Mouse (Mus musculus) E14TG2a.4 (cell line): ENCODE measurements around the gene Trip11.

Source experiments
- H3K27me3 ChIP-seq: 2 replicates; pipeline ENCODE4 v1.6.1; 2014; ENCODE audit warnings: low read length, control low read depth; ENCODE audit not compliant: insufficient read depth
- H3K36me3 ChIP-seq: 2 replicates; pipeline ENCODE4 v1.6.1; 2014; ENCODE audit warnings: low read length, control low read depth; ENCODE audit not compliant: insufficient read depth
- H3K4me1 ChIP-seq: replicated peaks from 2 replicates; pipeline ENCODE4 v1.6.1; 2014; ENCODE audit warnings: low read depth, low read length, control low read depth
- H3K4me3 ChIP-seq: replicated peaks from 2 replicates; pipeline ENCODE4 v1.5.1; 2014; ENCODE audit warnings: mild to moderate bottlenecking, low read length
- H3K9me3 ChIP-seq: 2 replicates; pipeline ENCODE4 v1.6.1; 2014; ENCODE audit warnings: low read length, control low read depth
- CTCF ChIP-seq: conservative IDR thresholded peaks from 2 replicates; pipeline ENCODE4 v1.5.1; 2014; ENCODE audit warnings: low read length
- NANOG ChIP-seq: IDR thresholded peaks from 2 replicates; pipeline ENCODE4 v1.6.1; 2014; ENCODE audit warnings: borderline replicate concordance, low read length, mixed read lengths
- POU5F1 ChIP-seq: IDR thresholded peaks from 2 replicates; pipeline ENCODE4 v1.6.1; 2014; ENCODE audit warnings: low read length, borderline replicate concordance

Gene Trip11

DNA sequence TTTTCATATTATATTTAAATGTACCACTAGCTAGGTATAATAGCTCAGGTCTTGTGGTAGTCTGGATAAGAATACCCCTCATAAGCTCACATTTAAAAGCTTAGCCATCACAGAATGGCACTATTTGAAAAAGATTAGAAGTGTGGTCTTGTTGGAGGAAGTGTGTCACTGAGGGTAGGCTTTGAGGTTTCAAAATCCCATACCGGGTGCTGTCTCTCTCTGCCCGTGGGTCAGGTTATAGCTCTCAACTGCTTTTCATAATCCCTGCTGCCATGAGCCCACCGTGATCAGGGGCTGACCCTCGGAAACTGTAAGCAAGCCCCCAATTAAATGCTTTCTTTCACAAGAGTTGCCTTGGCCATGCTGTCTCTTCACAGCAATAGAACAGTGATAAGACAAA lies 8.2 kb downstream of the Trip11 start:
- H3K4me1 ChIP-seq = no peaks in the 10 kb centered on the region
- H3K36me3 ChIP-seq = peaks cover 17% of the 10 kb centered on the region
- no peak overlapping the region for H3K4me3 ChIP-seq
- TF ChIP-seq NANOG (no peak), CTCF (no peak), POU5F1 (no peak)
- H3K27me3 ChIP-seq = no peaks in the 10 kb centered on the region
- no peaks in the 10 kb centered on the region for H3K9me3 ChIP-seq

DNA sequence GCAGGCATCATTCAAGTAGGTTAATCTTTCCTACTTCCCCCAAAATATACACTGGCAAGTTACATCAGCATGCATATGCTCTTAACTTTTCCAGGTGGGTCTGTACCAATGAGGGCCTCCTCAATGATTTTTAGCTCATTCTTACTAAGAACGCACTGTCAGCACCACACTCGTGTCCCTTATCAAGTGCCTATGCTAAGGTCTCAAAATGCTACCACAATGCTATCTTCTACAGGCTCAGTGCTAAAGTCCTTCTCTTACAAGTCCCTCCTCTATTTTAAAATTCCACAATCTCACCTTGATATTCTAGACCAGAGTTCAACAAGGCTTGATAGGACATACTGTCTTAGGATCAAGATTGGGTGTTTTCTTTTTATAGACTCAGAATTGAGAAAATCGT lies 8.9 kb downstream of the Trip11 start:
- no peaks in the 10 kb centered on the region for H3K4me1 ChIP-seq
- no peak overlapping the region for H3K4me3 ChIP-seq
- TF ChIP-seq CTCF = no peak
- H3K36me3 ChIP-seq = peaks cover 16% of the 10 kb centered on the region
- no peaks in the 10 kb centered on the region for H3K27me3 ChIP-seq
- no peaks in the 10 kb centered on the region for H3K9me3 ChIP-seq

GRCm38 (mm10) chr12:101899671-101900245 lies 13.3 kb downstream of the Trip11 start:
- Histone ChIP-seq H3K36me3 (peaks cover 7% of the 10 kb centered on the region), H3K27me3 (no peaks in the 10 kb centered on the region), H3K4me1 (no peaks in the 10 kb centered on the region; the same call in 1 of the 2 replicates), H3K9me3 (no peaks in the 10 kb centered on the region), H3K4me3 (no peak overlapping the region)
- TF ChIP-seq NANOG (no peak), POU5F1 (no peak), CTCF (no peak)

GRCm38 (mm10) chr12:101898966-101899365 lies 14.1 kb downstream of the Trip11 start:
- no peak overlapping the region for H3K4me3 ChIP-seq
- no peaks in the 10 kb centered on the region; the same call in 1 of the 2 replicates for H3K4me1 ChIP-seq
- TF ChIP-seq NANOG (no peak), CTCF (no peak), POU5F1 (no peak)
- no peaks in the 10 kb centered on the region for H3K9me3 ChIP-seq
- peaks cover 10% of the 10 kb centered on the region for H3K36me3 ChIP-seq
- H3K27me3 ChIP-seq = no peaks in the 10 kb centered on the region

DNA sequence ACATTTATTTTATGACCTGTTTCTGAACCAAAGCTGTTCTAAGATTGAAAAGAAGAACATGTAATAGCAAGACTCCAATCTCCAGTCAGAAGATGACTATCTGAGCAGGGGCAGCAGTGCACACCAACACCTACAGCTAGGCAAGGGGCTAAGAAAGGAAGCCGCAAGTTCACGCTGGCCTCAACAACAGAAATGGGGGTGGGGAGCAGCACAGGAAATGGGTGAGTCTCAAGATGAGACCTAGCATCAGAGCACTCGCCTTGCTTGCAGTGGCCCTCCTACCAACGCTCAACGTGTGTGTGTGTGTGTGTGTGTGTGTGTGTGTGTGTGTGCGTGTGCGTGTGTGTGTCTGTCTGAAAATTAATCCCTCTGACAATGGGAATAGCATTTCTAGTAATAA lies 16.0 kb downstream of the Trip11 start:
- no peaks in the 10 kb centered on the region for H3K9me3 ChIP-seq
- TF ChIP-seq POU5F1 (no peak), NANOG (no peak), CTCF (no peak)
- no peak overlapping the region for H3K4me3 ChIP-seq
- H3K36me3 ChIP-seq = peaks cover 18% of the 10 kb centered on the region
- no peaks in the 10 kb centered on the region for H3K27me3 ChIP-seq
- no peaks in the 10 kb centered on the region; the same call in 1 of the 2 replicates for H3K4me1 ChIP-seq

DNA sequence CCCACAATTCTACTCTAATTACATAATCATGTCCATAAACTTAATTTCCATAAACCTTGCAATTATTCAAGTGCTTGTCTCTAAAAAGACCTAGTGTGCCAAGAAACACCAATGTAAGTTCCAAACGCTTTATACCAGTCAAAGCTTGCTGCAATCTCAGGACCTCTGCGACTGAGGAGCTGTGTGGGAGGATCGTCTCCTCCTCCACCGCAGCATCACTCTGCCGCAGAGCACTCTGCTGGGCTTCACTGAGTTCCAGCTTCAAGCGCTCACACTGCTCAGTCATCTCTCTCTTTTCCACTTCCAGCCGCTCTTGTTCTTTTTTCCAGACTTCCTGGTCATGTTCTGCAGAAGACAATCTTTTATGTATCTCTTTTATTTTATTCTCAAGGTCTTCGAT lies 19.8 kb downstream of the Trip11 start:
- no peak for TF ChIP-seq CTCF
- TF ChIP-seq POU5F1 = no peak
- no peak for TF ChIP-seq NANOG
- no peaks in the 10 kb centered on the region; the same call in 1 of the 2 replicates for H3K4me1 ChIP-seq
- no peaks in the 10 kb centered on the region for H3K27me3 ChIP-seq
- no peak overlapping the region for H3K4me3 ChIP-seq
- H3K9me3 ChIP-seq = no peaks in the 10 kb centered on the region
- peaks cover 30% of the 10 kb centered on the region for H3K36me3 ChIP-seq

DNA sequence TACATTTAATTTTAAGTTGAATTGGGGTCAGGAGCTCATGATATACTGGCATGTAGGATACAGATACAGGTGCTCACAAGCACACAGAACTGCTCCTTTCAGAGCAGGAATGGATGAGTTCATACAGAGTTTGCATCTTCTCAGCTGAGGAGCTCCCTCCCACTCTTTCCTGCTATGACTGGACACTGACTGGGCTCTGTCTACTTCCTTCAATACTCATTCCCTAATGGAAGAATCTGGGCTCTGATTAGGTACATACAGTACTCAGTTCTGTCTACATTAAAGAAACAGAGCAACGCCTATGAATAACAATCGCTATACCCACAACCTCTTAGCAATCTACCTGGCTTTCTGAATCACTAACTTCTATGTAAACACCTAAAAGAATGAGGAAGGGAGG lies 20.2 kb downstream of the Trip11 start:
- peaks cover 30% of the 10 kb centered on the region for H3K36me3 ChIP-seq
- no peaks in the 10 kb centered on the region for H3K27me3 ChIP-seq
- H3K9me3 ChIP-seq = no peaks in the 10 kb centered on the region
- TF ChIP-seq NANOG (no peak), POU5F1 (no peak), CTCF (no peak)
- no peak overlapping the region for H3K4me3 ChIP-seq
- no peaks in the 10 kb centered on the region; the same call in 1 of the 2 replicates for H3K4me1 ChIP-seq

DNA sequence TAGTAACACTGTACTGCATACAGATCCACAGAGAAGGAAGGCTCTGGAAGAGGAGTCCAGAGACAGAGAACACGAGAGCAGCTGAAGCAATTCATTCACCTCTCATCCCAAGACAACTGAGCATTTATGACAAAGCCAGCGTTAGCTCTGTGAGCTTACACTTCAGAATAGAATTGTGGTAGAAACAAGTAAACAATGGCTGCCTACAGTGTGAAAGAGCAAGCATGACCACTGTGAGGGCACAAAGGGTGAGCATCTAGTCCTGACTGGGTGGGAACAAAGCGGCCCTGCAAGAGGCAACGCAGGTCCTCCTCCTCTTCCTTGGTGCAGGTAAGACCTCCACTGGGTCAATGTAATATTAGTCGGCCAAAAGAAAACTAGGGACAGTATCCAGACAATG lies 22.0 kb downstream of the Trip11 start:
- Histone ChIP-seq H3K27me3 (no peaks in the 10 kb centered on the region), H3K4me3 (no peak overlapping the region), H3K36me3 (peaks cover 40% of the 10 kb centered on the region), H3K9me3 (no peaks in the 10 kb centered on the region), H3K4me1 (no peaks in the 10 kb centered on the region)
- TF ChIP-seq NANOG = no peak
- no peak for TF ChIP-seq CTCF
- TF ChIP-seq POU5F1 = no peak

GRCm38 (mm10) chr12:101889351-101889750 lies 23.7 kb downstream of the Trip11 start:
- TF ChIP-seq CTCF (no peak), POU5F1 (no peak), NANOG (no peak)
- Histone ChIP-seq H3K27me3 (no peaks in the 10 kb centered on the region), H3K36me3 (peaks cover 56% of the 10 kb centered on the region)

More at GRCm38 (mm10) chr12:101889351-101889750, 23.7 kb downstream of the Trip11 start:
- Histone ChIP-seq H3K4me3 (no peak overlapping the region), H3K4me1 (no peaks in the 10 kb centered on the region), H3K9me3 (no peaks in the 10 kb centered on the region)
